Mouse (Mus musculus): Measurements from ENCODE around the gene Dmrtc1c1. TPM values are rescaled to one million over a fixed set of nuclear protein-coding genes. Genes with fewer than 3 reads are reported as not detected.
"Not testable (repeated sequence)": the region's sequence is repeated elsewhere in the genome, so short reads cannot be mapped to it uniquely, and the experiment has no call there.

Dmrtc1c1 gene
- total RNA-seq (2022), result not detected

DNA sequence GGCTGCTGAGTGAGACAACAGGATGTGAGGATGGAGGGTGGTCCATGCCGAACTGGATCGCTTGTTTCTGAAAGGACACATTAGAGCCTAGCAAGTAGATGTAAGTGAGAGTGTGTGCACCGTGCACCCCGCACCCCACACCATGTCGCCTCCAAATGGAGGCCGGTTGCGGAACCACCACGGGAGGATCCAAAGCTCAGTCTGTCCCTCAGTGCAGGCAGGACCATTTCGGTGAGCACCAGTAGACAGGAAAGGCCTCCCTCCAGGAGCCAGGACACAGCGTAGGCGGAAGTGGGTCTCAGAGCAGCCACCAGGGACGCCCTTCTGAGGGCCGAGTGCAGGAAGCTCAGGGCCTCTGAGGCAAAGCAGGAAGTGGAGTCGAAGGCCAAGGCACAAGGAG lies at the start of gene Dmrtc1c1:
TSS of gene Dmrtc1c1 (plus strand) at position 301 of the 400 bp plus-strand sequence.
- DNase-seq (ENCODE audit: low spot score in 2 of 2), result not testable (repeated sequence)

- no peak for DNase-seq (ENCODE audit: low spot score in 2 of 2)
These were observed 36.9 kb upstream of the Dmrtc1c1 start for GRCm38 (mm10) chrX:102765878-102766277.

DNA sequence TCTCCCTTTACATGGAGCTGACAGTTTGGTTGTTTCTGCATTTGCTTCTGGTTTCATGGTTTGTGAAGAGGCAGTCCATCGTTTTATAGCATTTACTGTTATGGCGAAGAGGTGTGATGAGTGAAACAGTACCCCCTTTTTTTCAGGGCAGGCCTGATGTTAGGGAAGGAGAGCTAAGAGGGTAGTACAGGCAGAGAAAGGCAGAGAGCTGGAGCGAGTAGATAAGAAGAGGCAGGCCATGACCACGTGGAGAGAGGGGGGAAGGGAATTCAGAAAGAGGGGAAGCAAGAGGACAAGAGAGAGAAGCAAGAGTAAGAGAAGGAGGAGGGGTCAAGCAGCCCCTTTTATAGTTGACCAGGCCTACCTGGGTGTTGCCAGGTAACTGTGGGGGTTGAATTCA lies 9.5 kb downstream of the Dmrtc1c1 start:
- no peak for DNase-seq (ENCODE audit: low spot score in 2 of 2)

DNA sequence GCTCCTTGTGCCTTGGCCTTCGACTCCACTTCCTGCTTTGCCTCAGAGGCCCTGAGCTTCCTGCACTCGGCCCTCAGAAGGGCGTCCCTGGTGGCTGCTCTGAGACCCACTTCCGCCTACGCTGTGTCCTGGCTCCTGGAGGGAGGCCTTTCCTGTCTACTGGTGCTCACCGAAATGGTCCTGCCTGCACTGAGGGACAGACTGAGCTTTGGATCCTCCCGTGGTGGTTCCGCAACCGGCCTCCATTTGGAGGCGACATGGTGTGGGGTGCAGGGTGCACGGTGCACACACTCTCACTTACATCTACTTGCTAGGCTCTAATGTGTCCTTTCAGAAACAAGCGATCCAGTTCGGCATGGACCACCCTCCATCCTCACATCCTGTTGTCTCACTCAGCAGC lies 51.8 kb downstream of the Dmrtc1c1 start, which contains the start of gene Dmrtc1c2:
TSS of gene Dmrtc1c2 (minus strand) at position 101 of the 400 bp plus-strand sequence.
- DNase-seq (ENCODE audit: low spot score in 2 of 2), result not testable (repeated sequence)

Other genes starting within 250 kb of the Dmrtc1c1 start
- gene Phka1, start 158.7 kb upstream of the Dmrtc1c1 start, total RNA-seq (2022), result 10 to 100 TPM; 22.4 to 27.3 (median 24.1) TPM
- not detected for gene Gm3880, start 116.0 kb upstream of the Dmrtc1c1 start, total RNA-seq (2022)
- not detected for gene Gm9112, start 95.3 kb upstream of the Dmrtc1c1 start, total RNA-seq (2022)
- not detected for gene Dmrtc1b, start 95.1 kb upstream of the Dmrtc1c1 start, total RNA-seq (2022)
- not detected for gene Dmrtc1c2, start 51.7 kb downstream of the Dmrtc1c1 start, total RNA-seq (2022)
- gene 1700031F05Rik, start 65.0 kb downstream of the Dmrtc1c1 start, total RNA-seq (2022), result not detected
- gene Dmrtc1a, start 105.7 kb downstream of the Dmrtc1c1 start, total RNA-seq (2022), result 1 to 10 TPM; 6.2 to 7.4 (median 6.8) TPM
- gene 1700011M02Rik, start 105.9 kb downstream of the Dmrtc1c1 start, total RNA-seq (2022), result not detected
- not detected for gene 1700018G05Rik, start 125.4 kb downstream of the Dmrtc1c1 start, total RNA-seq (2022)

All from layer of hippocampus, adult 8-10 months (tissue).